Mouse (Mus musculus) spleen, postnatal 14 days (tissue): ENCODE results near the gene Prl6a1.

Source experiments
- DNase-seq, 2 experiments: peaks; one replicate each; pipeline ENCODE4 v3.0.0; 2021 to 2022; ENCODE audit warnings: low spot score in 2 of 2

Gene Prl6a1

GRCm38 (mm10) chr13:27312334-27313225, at the start of gene Prl6a1:
Prl6a1 (plus strand) TSS chr13:27312627.
- DNase-seq = no peak

DNA sequence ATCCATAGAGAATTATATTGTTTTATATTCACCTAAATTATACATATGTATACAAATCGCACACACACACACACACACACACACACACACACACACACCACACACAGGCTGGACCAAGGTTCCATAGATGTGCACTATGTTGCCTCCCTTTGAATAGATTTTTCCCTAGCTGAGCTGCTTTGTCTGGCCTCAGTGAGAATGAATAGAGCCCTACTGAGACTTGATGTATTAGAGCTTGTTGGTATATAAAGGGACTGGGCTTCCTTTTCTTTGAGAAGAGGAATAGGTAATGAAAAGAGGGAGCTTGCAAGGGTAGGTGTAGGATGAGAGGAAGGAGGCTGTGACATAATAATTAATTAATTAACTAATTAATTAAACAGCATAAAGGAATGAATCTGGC, 22.6 kb downstream of the Prl6a1 start:
- no peak for DNase-seq

DNA sequence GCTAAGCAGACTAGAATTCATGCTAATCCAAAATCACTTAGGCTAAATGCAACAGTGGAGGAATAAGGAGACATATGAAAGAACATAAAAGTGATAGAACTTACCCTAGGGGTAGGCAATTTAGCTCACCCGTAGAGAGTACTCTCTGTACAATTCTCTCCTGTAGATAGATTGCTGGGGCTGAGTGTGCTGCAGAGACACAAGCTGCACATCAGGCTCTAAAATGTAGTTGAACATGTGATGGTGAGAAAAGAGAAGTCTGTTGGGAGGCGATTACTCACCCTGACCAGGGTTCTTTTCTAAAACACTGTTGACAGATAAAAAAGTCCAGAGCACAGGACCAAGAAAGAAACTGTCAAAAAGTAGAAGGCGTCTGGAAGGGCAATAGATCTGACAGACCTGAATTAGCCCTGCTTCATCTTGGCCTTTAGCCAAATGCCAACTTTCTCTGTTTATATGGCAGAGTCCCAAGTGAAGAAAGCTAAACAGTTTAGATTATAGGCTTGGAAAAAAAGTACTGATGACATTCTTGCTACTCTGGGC, 30.4 kb downstream of the Prl6a1 start:
- no peak for DNase-seq

GRCm38 (mm10) chr13:27345373-27345772, 32.9 kb downstream of the Prl6a1 start, which contains the start of gene Prl8a2:
Prl8a2 (plus strand) TSS chr13:27345673.
- no peak for DNase-seq
